Mouse (Mus musculus): ENCODE results near the gene Manba.
"Not testable (repeated sequence)": the region's sequence is repeated elsewhere in the genome, so short reads cannot be mapped to it uniquely, and the experiment has no call there.

Gene Manba

GRCm38 (mm10) chr3:135485128-135485899 lies at the start of gene Manba:
TSS of gene Manba (plus strand) at chr3:135485611.
- peak; percentile 84 for DNase-seq

GRCm38 (mm10) chr3:135436901-135437616 lies 48.4 kb upstream of the Manba start:
- DNase-seq: no peak

GRCm38 (mm10) chr3:135437758-135438495 lies 47.5 kb upstream of the Manba start, which contains the start of gene Ube2d3:
TSS of gene Ube2d3 (plus strand) at chr3:135438149.
- peak; percentile 99 for DNase-seq

GRCm38 (mm10) chr3:135438531-135438912 lies 46.9 kb upstream of the Manba start:
- peak; percentile 91 for DNase-seq

GRCm38 (mm10) chr3:135438913-135439531 lies 46.4 kb upstream of the Manba start:
- peak; percentile 85 for DNase-seq

- no peak for DNase-seq
Observed at GRCm38 (mm10) chr3:135439651-135440050, 45.8 kb upstream of the Manba start.

- DNase-seq: peak; percentile 66
Observed at GRCm38 (mm10) chr3:135440221-135440620, 45.2 kb upstream of the Manba start.

GRCm38 (mm10) chr3:135440621-135441020 lies 44.8 kb upstream of the Manba start:
- DNase-seq: no peak

- no peak for DNase-seq
Observed at GRCm38 (mm10) chr3:135444930-135445329, 40.5 kb upstream of the Manba start.

- no peak for DNase-seq
Observed at GRCm38 (mm10) chr3:135458981-135459380, 26.4 kb upstream of the Manba start.

GRCm38 (mm10) chr3:135468402-135468801 lies 17.0 kb upstream of the Manba start:
- DNase-seq: no peak

- DNase-seq: no peak
Observed at GRCm38 (mm10) chr3:135469146-135469545, 16.3 kb upstream of the Manba start.

GRCm38 (mm10) chr3:135469974-135470373 lies 15.4 kb upstream of the Manba start:
- DNase-seq: no peak

GRCm38 (mm10) chr3:135470823-135471222 lies 14.6 kb upstream of the Manba start:
- no peak for DNase-seq

- DNase-seq: no peak
Observed at GRCm38 (mm10) chr3:135475025-135475424, 10.4 kb upstream of the Manba start.

- DNase-seq: no peak
Observed at GRCm38 (mm10) chr3:135476286-135476685, 9.1 kb upstream of the Manba start.

GRCm38 (mm10) chr3:135476977-135477376 lies 8.4 kb upstream of the Manba start:
- DNase-seq: no peak

- not testable (repeated sequence) for DNase-seq
Observed at GRCm38 (mm10) chr3:135479090-135479489, 6.3 kb upstream of the Manba start.

GRCm38 (mm10) chr3:135480767-135481166 lies 4.6 kb upstream of the Manba start:
- DNase-seq: no peak

GRCm38 (mm10) chr3:135481608-135482007 lies 3.8 kb upstream of the Manba start:
- DNase-seq: no peak

- DNase-seq: not testable (repeated sequence)
Observed at GRCm38 (mm10) chr3:135484650-135485049, 761 bp upstream of the Manba start.

GRCm38 (mm10) chr3:135485900-135486241 lies 460 bp downstream of the Manba start:
- DNase-seq: no peak

GRCm38 (mm10) chr3:135486351-135486750 lies 940 bp downstream of the Manba start:
- DNase-seq: no peak
